Mouse (Mus musculus) small intestine, adult 2 months (tissue): Measurements from ENCODE around the gene Apbb2. TPM values are rescaled to one million over a fixed set of nuclear protein-coding genes. Genes with fewer than 3 reads are reported as not detected.

Source experiments
- H3K27ac ChIP-seq: fragments of 200-500 bp; 2 replicates; pipeline ENCODE4 v1.5.1; 2012; ENCODE audit warnings: low read depth, low read length, control low read depth, inconsistent platforms; ENCODE audit not compliant: insufficient read depth
- H3K27me3 ChIP-seq: fragments of 200-500 bp; 2 replicates; pipeline ENCODE4 v1.6.1; 2012; ENCODE audit warnings: mild to moderate bottlenecking, moderate library complexity, low read length, inconsistent platforms; ENCODE audit not compliant: control insufficient read depth, insufficient read depth
- H3K36me3 ChIP-seq: fragments of 200-500 bp; 2 replicates; pipeline ENCODE4 v1.6.1; 2012; ENCODE audit warnings: mild to moderate bottlenecking, low read length, control low read depth, inconsistent platforms; ENCODE audit not compliant: control insufficient read depth, insufficient read depth
- H3K4me1 ChIP-seq: fragments of 200-500 bp; 2 replicates; pipeline ENCODE4 v1.6.1; 2012; ENCODE audit warnings: low read length, inconsistent platforms, mixed read lengths; ENCODE audit not compliant: control insufficient read depth, insufficient read depth, insufficient read length
- H3K4me3 ChIP-seq: fragments of 200-500 bp; 2 replicates; pipeline ENCODE4 v1.5.1; 2012; ENCODE audit warnings: low read depth, mild to moderate bottlenecking, control low read depth, inconsistent platforms, low read length, moderate library complexity
- CTCF ChIP-seq: fragments of 200-500 bp; IDR thresholded peaks from 2 replicates; pipeline ENCODE4 v1.5.1; 2012; ENCODE audit warnings: low read depth, mild to moderate bottlenecking, control low read depth, inconsistent platforms, low read length, moderate library complexity, mixed read lengths; ENCODE audit not compliant: insufficient replicate concordance, insufficient read length; ENCODE audit errors: extremely low read depth
- POLR2A ChIP-seq: fragments of 200-500 bp; IDR thresholded peaks from 2 replicates; pipeline ENCODE4 v1.6.1; 2012; ENCODE audit warnings: low read depth, mild to moderate bottlenecking, control low read depth, inconsistent platforms, low read length, moderate library complexity
- WGBS: fragments of 180-500 bp; shearing (Covaris S2); methylation state at CpG from one replicate; pipeline ENCODE4 v1.1.7; 2018; 5-methylcytosine and 5-hydroxymethylcytosine counted together
- polyA plus RNA-seq: library from polyadenylated mRNA; depleted of rRNA; stranded (reverse); fragments of >200 nt; gene quantifications from 2 replicates; pipeline ENCODE4 v1.2.3, GENCODE M21; 2012

Apbb2 gene
- polyA plus RNA-seq, 1 experiment = 8.3 TPM

DNA sequence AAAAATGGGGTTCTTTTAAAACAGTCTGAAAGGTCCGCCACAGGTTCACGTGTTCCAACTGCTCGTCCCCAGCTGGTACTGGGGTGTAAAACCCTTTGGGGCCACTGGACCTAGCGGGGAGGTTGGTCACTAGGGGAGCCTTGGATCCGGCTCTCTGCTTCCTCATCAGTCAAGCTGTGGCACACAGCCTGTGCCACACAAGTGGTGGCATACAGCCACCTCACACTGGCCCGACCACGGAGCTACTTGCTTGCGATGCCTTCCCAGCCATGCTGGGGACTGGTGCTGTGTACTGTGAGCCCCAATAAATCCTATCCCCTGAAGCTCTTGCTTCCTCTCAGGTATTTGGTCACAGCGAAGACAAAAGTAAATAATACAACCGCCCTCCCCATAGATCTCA lies 142.3 kb downstream of the Apbb2 start:
- H3K27ac ChIP-seq = no peak overlapping the region
- H3K4me1 ChIP-seq = no peaks in the 10 kb centered on the region; the same call in 1 of the 2 replicates
- no peaks in the 10 kb centered on the region for H3K27me3 ChIP-seq
- 85% methylated on average over 10 of the region's 10 CpGs for WGBS
- TF ChIP-seq POLR2A = no peak
- TF ChIP-seq CTCF = no peak
- H3K4me3 ChIP-seq = no peak overlapping the region
- peaks cover 2% of the 10 kb centered on the region; the same call in 1 of the 2 replicates for H3K36me3 ChIP-seq

DNA sequence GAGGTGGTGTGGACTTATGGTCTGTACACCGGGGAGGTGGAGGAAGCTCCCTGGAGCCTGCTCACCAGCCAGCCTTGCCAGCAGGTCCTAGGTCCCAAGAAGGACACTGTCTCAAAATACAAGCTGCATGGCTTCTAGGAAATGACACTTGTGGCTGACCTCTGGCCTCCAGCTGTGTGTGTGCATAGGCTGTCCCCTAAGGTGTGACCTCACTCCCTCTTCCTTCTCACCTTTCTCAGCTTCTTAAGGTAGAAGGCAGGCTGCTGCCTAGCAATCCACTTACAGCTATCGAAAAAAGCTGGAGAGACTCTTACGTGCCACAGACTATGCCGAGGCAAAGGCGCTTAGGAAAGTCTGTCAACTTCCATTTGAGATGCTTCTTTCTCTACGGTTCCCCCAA lies 142.8 kb downstream of the Apbb2 start:
- H3K4me3 ChIP-seq = no peak overlapping the region
- no peak for TF ChIP-seq CTCF
- 91% methylated on average over 6 of the region's 6 CpGs for WGBS
- H3K27me3 ChIP-seq = no peaks in the 10 kb centered on the region
- peaks cover 3% of the 10 kb centered on the region; the same call in 1 of the 2 replicates for H3K36me3 ChIP-seq
- no peak overlapping the region for H3K27ac ChIP-seq
- no peaks in the 10 kb centered on the region; the same call in 1 of the 2 replicates for H3K4me1 ChIP-seq

DNA sequence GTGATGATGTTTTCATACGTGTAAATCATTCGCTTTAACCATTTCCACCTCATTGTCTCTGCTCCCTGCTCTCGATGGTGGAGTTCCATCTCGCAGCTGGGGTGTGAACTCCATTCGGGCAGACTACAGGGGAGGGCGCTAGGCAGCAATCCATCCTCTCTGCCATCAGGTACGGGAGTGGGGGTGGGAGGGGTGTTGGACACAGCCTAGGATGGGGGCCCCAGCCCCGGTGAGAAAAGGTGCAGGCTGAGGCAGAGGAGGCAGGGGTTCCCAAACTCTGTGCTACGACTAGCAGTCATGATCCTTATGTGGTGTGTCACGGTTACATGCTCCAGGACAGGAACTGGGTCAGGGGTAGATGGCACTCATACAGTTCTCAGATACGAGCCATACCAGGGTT lies 144.4 kb downstream of the Apbb2 start:
- WGBS = 80% methylated on average over 11 of the region's 11 CpGs
- TF ChIP-seq POLR2A (no peak), CTCF (no peak)

DNA sequence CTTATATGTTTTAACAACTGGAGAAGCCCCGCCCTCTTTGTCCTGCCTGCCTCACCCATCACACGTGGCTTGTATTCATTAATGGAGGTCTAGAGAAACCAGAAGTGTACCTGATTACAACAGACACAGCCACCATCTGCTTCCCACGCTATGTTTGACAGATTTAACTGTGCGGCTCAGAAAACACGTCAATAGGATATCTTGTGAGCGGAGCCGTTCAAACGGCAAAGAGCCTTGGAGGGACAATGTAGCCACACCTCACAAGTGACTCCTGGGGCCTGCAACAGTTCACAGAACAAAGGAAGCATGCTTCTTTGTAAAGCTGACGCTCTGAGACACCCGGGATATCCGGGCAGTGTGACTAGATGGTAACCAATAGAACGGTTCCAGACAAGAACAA lies 145.0 kb downstream of the Apbb2 start:
- Histone ChIP-seq H3K27ac (no peak overlapping the region), H3K4me3 (no peak overlapping the region), H3K4me1 (no peaks in the 10 kb centered on the region; the same call in 1 of the 2 replicates), H3K27me3 (no peaks in the 10 kb centered on the region), H3K36me3 (peaks cover 1% of the 10 kb centered on the region; the same call in 1 of the 2 replicates)
- TF ChIP-seq POLR2A = no peak
- TF ChIP-seq CTCF = no peak
- 49% methylated on average over 12 of the region's 12 CpGs for WGBS

More for the DNA sequence above, 144.4 kb downstream of the Apbb2 start:
- Histone ChIP-seq H3K27me3 (no peaks in the 10 kb centered on the region), H3K36me3 (peaks cover 1% of the 10 kb centered on the region; the same call in 1 of the 2 replicates), H3K27ac (no peak overlapping the region), H3K4me3 (no peak overlapping the region), H3K4me1 (no peaks in the 10 kb centered on the region; the same call in 1 of the 2 replicates)

DNA sequence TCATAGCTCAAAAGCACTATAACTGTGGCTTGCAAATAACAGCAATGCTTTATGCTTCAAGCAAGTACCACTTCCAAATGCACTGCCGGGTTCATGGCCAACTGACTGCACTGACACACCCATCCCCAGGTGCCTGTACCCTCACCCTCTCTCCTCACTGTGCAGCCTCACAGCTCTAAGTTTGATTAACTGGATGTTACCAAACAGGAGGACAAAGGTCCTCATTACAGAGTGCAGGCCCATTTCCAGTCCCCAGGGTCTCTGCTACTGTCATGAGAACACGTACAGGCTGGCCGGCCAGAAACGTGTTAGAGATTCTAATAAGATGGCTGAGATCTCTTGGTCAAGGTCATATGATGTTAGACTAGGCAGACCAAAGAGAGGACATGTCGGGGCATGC lies 147.7 kb downstream of the Apbb2 start:
- Histone ChIP-seq H3K27me3 (no peaks in the 10 kb centered on the region), H3K4me1 (no peaks in the 10 kb centered on the region; the same call in 1 of the 2 replicates), H3K36me3 (0 out of 2 replicates have a peak, but pooled peaks cover 1% of the 10 kb centered on the region), H3K4me3 (no peak overlapping the region), H3K27ac (no peak overlapping the region)
- no peak for TF ChIP-seq POLR2A
- TF ChIP-seq CTCF = no peak
- WGBS = 70% methylated on average over 5 of the region's 5 CpGs

DNA sequence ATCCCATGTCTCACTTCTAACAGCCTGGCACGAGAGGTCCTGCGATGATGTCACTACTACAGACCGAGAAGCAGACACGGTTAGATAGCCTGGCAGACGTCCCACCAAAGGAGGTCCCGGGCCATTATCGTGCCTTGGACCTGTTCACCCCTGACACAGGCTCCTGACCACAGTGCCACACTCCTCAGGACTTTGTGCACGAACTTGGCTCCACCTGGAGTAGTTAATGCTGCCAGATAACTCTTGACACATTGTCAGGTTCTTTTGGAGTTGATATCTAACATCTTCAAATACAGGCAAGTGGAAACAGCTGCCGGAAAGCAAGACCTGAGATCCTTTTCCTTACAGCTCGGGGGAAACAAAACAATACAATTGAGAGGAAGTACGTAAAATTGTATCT lies 148.9 kb downstream of the Apbb2 start:
- Histone ChIP-seq H3K27me3 (no peaks in the 10 kb centered on the region), H3K4me1 (no peaks in the 10 kb centered on the region; the same call in 1 of the 2 replicates), H3K4me3 (no peak overlapping the region), H3K27ac (no peak overlapping the region), H3K36me3 (0 out of 2 replicates have a peak, but pooled peaks cover 1% of the 10 kb centered on the region)
- TF ChIP-seq CTCF (no peak), POLR2A (no peak)
- WGBS = 85% methylated on average over 11 of the region's 11 CpGs

GRCm38 (mm10) chr5:66468331-66469001 lies 150.1 kb downstream of the Apbb2 start:
- H3K27me3 ChIP-seq = no peaks in the 10 kb centered on the region

DNA sequence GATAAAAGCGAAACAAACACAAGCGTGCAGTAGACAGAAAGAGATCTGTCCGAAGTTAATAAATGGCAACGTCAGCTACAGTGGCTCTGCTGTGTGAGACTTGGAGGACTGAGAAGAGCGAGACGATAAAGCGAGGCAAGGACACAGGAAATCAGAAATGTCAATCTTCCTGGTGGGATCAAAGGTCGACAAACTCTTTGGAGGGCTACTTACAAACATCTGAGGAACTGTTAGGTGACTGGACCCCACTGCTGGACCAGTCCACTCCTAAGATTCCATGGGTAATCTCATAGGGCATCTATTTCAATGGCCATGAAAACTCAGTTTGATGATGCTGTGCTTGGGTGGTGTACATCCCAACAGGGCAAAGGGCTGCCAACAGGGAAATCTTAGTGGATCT lies 155.9 kb downstream of the Apbb2 start:
- no peak overlapping the region for H3K4me3 ChIP-seq
- no peaks in the 10 kb centered on the region for H3K4me1 ChIP-seq
- no peak for TF ChIP-seq CTCF
- TF ChIP-seq POLR2A = no peak
- WGBS = 86% methylated on average over 8 of the region's 8 CpGs
- H3K36me3 ChIP-seq = peaks cover 2% of the 10 kb centered on the region; the same call in 1 of the 2 replicates
- H3K27me3 ChIP-seq = no peaks in the 10 kb centered on the region
- H3K27ac ChIP-seq = no peak overlapping the region

More at GRCm38 (mm10) chr5:66468331-66469001, 150.1 kb downstream of the Apbb2 start:
- Histone ChIP-seq H3K27ac (no peak overlapping the region), H3K36me3 (0 out of 2 replicates have a peak, but pooled peaks cover 1% of the 10 kb centered on the region), H3K4me1 (no peaks in the 10 kb centered on the region), H3K4me3 (no peak overlapping the region)
- no peak for TF ChIP-seq POLR2A
- TF ChIP-seq CTCF = no peak
- 85% methylated on average over 4 of the region's 4 CpGs for WGBS
